Comparison of ENCODE assay signal across 29 mouse cellular contexts in genomic region chr9:15562353-15562752, GRCm38 (mm10).
DNase-seq lines count a peak whose midpoint lies in the region; ATAC-seq and TF ChIP-seq lines count a peak whose summit lies in the region.
"Had no signal": no experiment of that assay in that cellular context is flagged by ENCODE, and none has a peak within 500 bp of the region (broad histone marks: within the 10 kb centered on the region; RNA-seq: fewer than 3 reads in every experiment).

No protein-coding gene starts in this region.

- TF ChIP-seq CTCF in liver, adult 2 months (IDR thresholded peaks at IDR 0.05; ENCODE audit: low read depth, low read length): no peak

- H3K36me3 ChIP-seq in liver, adult 2 months (ENCODE audit: control insufficient read depth, insufficient read depth, low read length): no peaks in the 10 kb centered on the region
- no peaks in the 10 kb centered on the region for H3K36me3 ChIP-seq in liver, embryonic 13.5 days
- no peaks in the 10 kb centered on the region for H3K36me3 ChIP-seq in liver, embryonic 16.5 days (ENCODE audit: control insufficient read depth, insufficient read depth)
- H3K36me3 ChIP-seq: embryonic facial prominence, embryonic 10.5 days; embryonic facial prominence, embryonic 13.5 days; forebrain, embryonic 12.5 days; heart, embryonic 10.5 days; heart, embryonic 13.5 days had no signal

- intact Hi-C loops in gastrocnemius, postnatal 14 days (cut with DNase I; ENCODE audit: low total_unique reads): no loop called here

- H3K9me3 ChIP-seq in liver, embryonic 13.5 days (replicated peaks): no peaks in the 10 kb centered on the region
- H3K9me3 ChIP-seq in liver, embryonic 16.5 days (replicated peaks; ENCODE audit: control insufficient read depth, low read length): no peaks in the 10 kb centered on the region
- H3K9me3 ChIP-seq: embryonic facial prominence, embryonic 13.5 days; forebrain, embryonic 12.5 days; heart, embryonic 10.5 days; heart, embryonic 13.5 days had no signal

- 27% methylated on average over 7 of the region's 7 CpGs for whole genome bisulfite sequencing in liver, adult 2 months
- WGBS in liver, embryonic 13.5 days (ENCODE audit: insufficient replicate concordance): 66% methylated on average over 7 of the region's 7 CpGs
- WGBS in liver, embryonic 16.5 days (ENCODE audit: insufficient replicate concordance): 56% methylated on average over 7 of the region's 7 CpGs

- no peak overlapping the region for H3K9ac ChIP-seq in liver, adult 2 months (ENCODE audit: low read depth, low read length)
- H3K9ac ChIP-seq in liver, embryonic 13.5 days: no peak overlapping the region
- no peak overlapping the region for H3K9ac ChIP-seq in liver, embryonic 16.5 days (ENCODE audit: low read depth, low read length)
- H3K9ac ChIP-seq: embryonic facial prominence, embryonic 13.5 days; forebrain, embryonic 12.5 days; heart, embryonic 13.5 days; hindbrain, embryonic 14.5 days had no signal

- H3K79me2 ChIP-seq in liver, adult 2 months (ENCODE audit: control insufficient read depth, insufficient read depth, low read length): no peaks in the 10 kb centered on the region

- no peaks in the 10 kb centered on the region for H3K27me3 ChIP-seq in liver, adult 2 months (ENCODE audit: control insufficient read depth, insufficient read depth, low read length)
- H3K27me3 ChIP-seq in liver, embryonic 13.5 days: no peaks in the 10 kb centered on the region
- H3K27me3 ChIP-seq in liver, embryonic 16.5 days (ENCODE audit: control insufficient read depth, insufficient read depth, low read depth, low read length): no peaks in the 10 kb centered on the region
- H3K27me3 ChIP-seq: embryonic facial prominence, embryonic 13.5 days; forebrain, embryonic 12.5 days; heart, embryonic 13.5 days had no signal

- peak; percentile 34 for DNase-seq in liver
- peak; percentile 18 for DNase-seq in liver, adult 2 months (ENCODE audit: extremely low read depth, low read depth, low spot score)
- no peak for DNase-seq in liver, embryonic 13.5 days
- no peak for DNase-seq in gastrocnemius, postnatal 14 days
- DNase-seq in kidney, postnatal 10 days: no peak
- DNase-seq in gastrocnemius, postnatal 25 days: no peak
- DNase-seq: adrenal gland, adult 2 months; adrenal gland, postnatal 14 days; cerebellum, adult 11 months; cerebellum, adult 8-10 months; cerebellum, postnatal 10 days; cerebellum, postnatal 36 days; embryo, embryonic 11 days; gastrocnemius, adult 2 months; gastrocnemius, postnatal 36 days; heart, adult 2 months; heart, postnatal 14 days; heart, postnatal 4 days had no signal

- no peak overlapping the region for H3K27ac ChIP-seq in liver, adult 2 months (replicated peaks; ENCODE audit: insufficient read depth, low read depth, low read length)
- H3K27ac ChIP-seq in liver, embryonic 13.5 days: no peak overlapping the region
- H3K27ac ChIP-seq in liver, embryonic 16.5 days (ENCODE audit: low read length): peak overlapping the region; percentile 47
- H3K27ac ChIP-seq: embryonic facial prominence, embryonic 10.5 days; embryonic facial prominence, embryonic 13.5 days; forebrain, embryonic 12.5 days; gastrocnemius, adult 2 months; heart, adult 2 months; heart, embryonic 10.5 days; heart, embryonic 13.5 days; hindbrain, embryonic 14.5 days; hindbrain, postnatal 0 days had no signal

- no peaks in the 10 kb centered on the region for H3K4me1 ChIP-seq in liver, adult 2 months (ENCODE audit: control insufficient read depth, insufficient read depth, low read length)
- 0 out of 2 replicates have a peak, but pooled peaks cover 3% of the 10 kb centered on the region for H3K4me1 ChIP-seq in liver, embryonic 13.5 days (replicated peaks)
- peaks cover 4% of the 10 kb centered on the region; the same call in 1 of the 2 replicates for H3K4me1 ChIP-seq in liver, embryonic 16.5 days (ENCODE audit: control insufficient read depth, low read depth, low read length)
- H3K4me1 ChIP-seq: embryonic facial prominence, embryonic 10.5 days; embryonic facial prominence, embryonic 13.5 days; forebrain, embryonic 12.5 days; heart, embryonic 10.5 days; heart, embryonic 13.5 days had no signal

- peak; percentile 79 for ATAC-seq in liver, embryonic 13.5 days (ENCODE audit: low read depth)
- peak; percentile 96 for ATAC-seq in liver, embryonic 16.5 days (ENCODE audit: low read depth)
- ATAC-seq: CD4-positive, CD25-positive, alpha-beta regulatory T cell, adult 4 months; forebrain, embryonic 16.5 days; hindbrain, postnatal 0 days had no signal

- H3K4me3 ChIP-seq in liver, adult 2 months (ENCODE audit: insufficient read depth, low read depth, low read length): no peak overlapping the region
- H3K4me3 ChIP-seq in liver, embryonic 13.5 days (replicated peaks): no peak overlapping the region
- H3K4me3 ChIP-seq in liver, embryonic 16.5 days (ENCODE audit: low read depth, low read length): no peak overlapping the region
- H3K4me3 ChIP-seq: embryonic facial prominence, embryonic 10.5 days; embryonic facial prominence, embryonic 13.5 days; erythroblast, embryonic 14.5 days; forebrain, embryonic 12.5 days; gastrocnemius, adult 2 months; heart, adult 2 months; heart, embryonic 10.5 days; heart, embryonic 13.5 days had no signal

- no peak for TF ChIP-seq POLR2A in liver, adult 2 months (IDR thresholded peaks at IDR 0.05; ENCODE audit: extremely low read depth, insufficient read depth, low read length)

- no peak overlapping the region for H3K4me2 ChIP-seq in liver, embryonic 13.5 days
- no peak overlapping the region for H3K4me2 ChIP-seq in liver, embryonic 16.5 days (ENCODE audit: low read depth, low read length)
- H3K4me2 ChIP-seq: embryonic facial prominence, embryonic 13.5 days; forebrain, embryonic 12.5 days; heart, embryonic 13.5 days; hindbrain, embryonic 14.5 days had no signal

Comparison
In these comparisons a context has a peak if more than half of its experiments do, and no peak if none do; other contexts are left out.
1. DNase-seq: peak in liver (single experiment) and liver, adult 2 months (single experiment); none in liver, embryonic 13.5 days (single experiment), gastrocnemius, postnatal 14 days (single experiment), kidney, postnatal 10 days (single experiment) and gastrocnemius, postnatal 25 days (single experiment).